Mouse (Mus musculus) heart, adult 2 months (tissue): ENCODE measurements around the gene Hvcn1. TPM values are rescaled to one million over a fixed set of nuclear protein-coding genes. Genes with fewer than 3 reads are reported as not detected.

Source experiments
- DNase-seq, 2 experiments: peaks; one replicate each; pipeline ENCODE4 v3.0.0; 2021
- H3K27ac ChIP-seq: fragments of 200-600 bp; 2 replicates; pipeline ENCODE4 v1.8.1; 2022
- H3K27me3 ChIP-seq: fragments of 200-500 bp; 2 replicates; pipeline ENCODE4 v1.6.1; 2012; ENCODE audit warnings: mild to moderate bottlenecking, low read length, inconsistent platforms, mixed read lengths; ENCODE audit not compliant: control insufficient read depth, insufficient read depth
- H3K36me3 ChIP-seq: fragments of 200-500 bp; 2 replicates; pipeline ENCODE4 v1.6.1; 2012; ENCODE audit warnings: low read length, inconsistent platforms; ENCODE audit not compliant: control insufficient read depth, insufficient read depth
- H3K4me1 ChIP-seq: fragments of 200-500 bp; 2 replicates; pipeline ENCODE4 v1.6.1; 2011; ENCODE audit warnings: low read length; ENCODE audit not compliant: control insufficient read depth, insufficient read depth
- H3K4me3 ChIP-seq: fragments of 200-600 bp; 2 replicates; pipeline ENCODE4 v1.8.1; 2022
- H3K79me2 ChIP-seq: fragments of 200-500 bp; replicated peaks from 2 replicates; pipeline ENCODE4 v1.6.1; 2012; ENCODE audit warnings: mild to moderate bottlenecking, inconsistent platforms, low read length, moderate library complexity, mixed read lengths; ENCODE audit not compliant: control insufficient read depth, insufficient read depth
- H3K9ac ChIP-seq: fragments of 200-500 bp; 2 replicates; pipeline ENCODE4 v1.6.1; 2012; ENCODE audit warnings: low read depth, mild to moderate bottlenecking, control low read depth, inconsistent platforms, low read length, mixed read lengths
- CTCF ChIP-seq: fragments of 200-600 bp; IDR thresholded peaks from 2 replicates; pipeline ENCODE4 v1.8.1; 2022; ENCODE audit warnings: antibody characterized with exemption, mild to moderate bottlenecking, moderate library complexity
- EP300 ChIP-seq: fragments of 200-500 bp; IDR thresholded peaks from 2 replicates; pipeline ENCODE4 v1.6.1; 2011; ENCODE audit warnings: low read depth, low read length, control low read depth; ENCODE audit not compliant: insufficient read depth
- POLR2A ChIP-seq: fragments of 200-500 bp; IDR thresholded peaks from 2 replicates; pipeline ENCODE4 v1.6.1; 2011; ENCODE audit warnings: mild to moderate bottlenecking, low read depth, low read length, control low read depth; ENCODE audit not compliant: insufficient read depth
- WGBS: fragments of 180-500 bp; shearing (Covaris S2); methylation state at CpG from one replicate; pipeline ENCODE4 v1.1.7; 2018; 5-methylcytosine and 5-hydroxymethylcytosine counted together
- intact Hi-C: fragments of 180-260 bp; cut with DNase I; formaldehyde crosslinking; loops from one replicate; pipeline ENCODE4 v1.15.1; 2025
- polyA plus RNA-seq: library from polyadenylated mRNA; depleted of rRNA; stranded (reverse); fragments of >200 nt; gene quantifications from 2 replicates; pipeline ENCODE4 v1.2.3, GENCODE M21; 2012; rRNA removed
- total RNA-seq, 2 experiments: library from RNA; stranded (reverse); gene quantifications; 2 replicates each; pipeline ENCODE4 v1.2.3; 2021

Hvcn1 gene
- total and polyA plus RNA-seq, 3 experiments = 0.81 to 2.9 (median 1.5) TPM

DNA sequence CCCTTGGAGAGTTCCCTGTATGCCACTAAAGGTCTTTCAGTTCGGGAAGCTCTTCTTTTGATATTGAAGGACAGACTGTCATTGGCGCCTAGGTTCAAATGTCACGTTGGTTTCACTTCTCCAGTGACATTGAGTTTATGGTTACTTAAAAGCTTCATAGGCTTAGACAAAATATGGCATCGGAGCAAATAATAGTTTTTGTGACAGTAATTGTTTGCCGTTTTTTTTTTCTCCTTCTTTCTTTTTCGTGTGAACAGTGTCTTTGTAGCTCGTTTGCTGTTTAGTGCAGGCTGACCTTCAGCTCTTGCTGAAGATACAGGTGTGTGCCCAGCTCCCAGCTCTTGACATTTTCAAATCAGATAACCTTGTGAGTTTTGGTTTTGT is 79.2 kb downstream of the Hvcn1 start:
- Histone ChIP-seq H3K9ac (peak overlapping the region; percentile 99), H3K27ac (peak overlapping the region; percentile 92), H3K79me2 (peaks cover 8% of the 10 kb centered on the region), H3K4me1 (peaks cover 13% of the 10 kb centered on the region), H3K36me3 (peaks cover 10% of the 10 kb centered on the region), H3K27me3 (no peaks in the 10 kb centered on the region), H3K4me3 (peak overlapping the region; percentile 92)
- WGBS = 45% methylated on average over 7 of the region's 7 CpGs
- TF ChIP-seq EP300 (no peak), CTCF (no peak), POLR2A (no peak)
- no peak for DNase-seq
- intact Hi-C loops = loop anchor here (2.0 kb wide), 1 partner anchor 29 kb away; no protein-coding TSS in a partner anchor

DNA sequence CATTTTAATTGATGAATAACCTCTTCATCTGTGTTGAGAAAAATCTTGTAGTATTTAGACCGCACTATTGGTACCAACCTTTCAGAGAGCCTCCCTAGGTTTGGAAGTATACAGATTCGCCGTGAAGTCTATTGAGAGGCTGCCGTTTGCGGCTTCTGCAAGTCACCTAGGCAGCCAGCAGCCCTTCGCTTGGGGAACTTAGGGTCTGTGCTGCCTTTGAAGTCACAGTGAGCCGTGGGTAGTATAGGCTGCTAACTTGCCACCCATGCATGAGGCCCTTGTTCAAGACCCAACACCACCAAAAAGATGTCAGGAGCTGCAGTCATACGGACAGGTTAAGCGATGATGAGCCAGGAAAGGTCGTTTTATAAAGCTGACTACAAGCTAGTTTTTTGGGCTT is 79.6 kb downstream of the Hvcn1 start:
- TF ChIP-seq EP300 = no peak
- no peak for TF ChIP-seq CTCF
- TF ChIP-seq POLR2A = no peak
- DNase-seq = no peak
- Histone ChIP-seq H3K36me3 (peaks cover 10% of the 10 kb centered on the region), H3K27me3 (no peaks in the 10 kb centered on the region), H3K79me2 (peaks cover 9% of the 10 kb centered on the region), H3K27ac (peak overlapping the region; percentile 92), H3K4me3 (peak overlapping the region; percentile 92), H3K4me1 (peaks cover 16% of the 10 kb centered on the region), H3K9ac (peak overlapping the region; percentile 99)
- WGBS = 71% methylated on average over 10 of the region's 10 CpGs
- intact Hi-C loops = no loop called here

DNA sequence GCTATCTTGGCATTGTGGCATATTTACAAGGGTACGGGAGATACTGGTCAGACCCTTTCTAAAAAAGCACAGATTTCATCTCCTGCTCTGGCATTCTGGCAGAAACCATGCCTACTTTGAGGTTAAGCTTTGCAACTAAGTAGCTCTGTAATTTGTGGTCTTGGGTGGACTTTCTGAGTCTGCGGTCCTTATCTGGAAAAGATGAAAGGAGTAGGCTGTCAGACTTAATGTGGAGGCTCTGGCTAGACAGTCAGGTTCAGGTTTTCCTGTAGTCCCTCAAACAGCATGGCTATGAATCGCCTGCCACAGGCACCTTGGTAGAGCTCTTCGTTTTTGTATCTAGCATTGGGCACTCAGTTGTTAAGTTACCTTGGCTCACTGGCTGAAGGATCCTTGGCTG is 80.4 kb downstream of the Hvcn1 start:
- H3K79me2 ChIP-seq = peaks cover 10% of the 10 kb centered on the region
- no peak for DNase-seq
- no peaks in the 10 kb centered on the region for H3K27me3 ChIP-seq
- H3K4me1 ChIP-seq = peaks cover 19% of the 10 kb centered on the region
- intact Hi-C loops = no loop called here
- H3K9ac ChIP-seq = no peak overlapping the region
- peaks cover 10% of the 10 kb centered on the region for H3K36me3 ChIP-seq
- H3K27ac ChIP-seq = 0 out of 2 replicates have a peak overlapping the region, but pooled peaks have one; percentile 0
- WGBS = 61% methylated on average over 4 of the region's 4 CpGs
- peak overlapping the region; percentile 26; the same call in 1 of the 2 replicates for H3K4me3 ChIP-seq
- TF ChIP-seq POLR2A = no peak
- no peak for TF ChIP-seq CTCF
- TF ChIP-seq EP300 = no peak

DNA sequence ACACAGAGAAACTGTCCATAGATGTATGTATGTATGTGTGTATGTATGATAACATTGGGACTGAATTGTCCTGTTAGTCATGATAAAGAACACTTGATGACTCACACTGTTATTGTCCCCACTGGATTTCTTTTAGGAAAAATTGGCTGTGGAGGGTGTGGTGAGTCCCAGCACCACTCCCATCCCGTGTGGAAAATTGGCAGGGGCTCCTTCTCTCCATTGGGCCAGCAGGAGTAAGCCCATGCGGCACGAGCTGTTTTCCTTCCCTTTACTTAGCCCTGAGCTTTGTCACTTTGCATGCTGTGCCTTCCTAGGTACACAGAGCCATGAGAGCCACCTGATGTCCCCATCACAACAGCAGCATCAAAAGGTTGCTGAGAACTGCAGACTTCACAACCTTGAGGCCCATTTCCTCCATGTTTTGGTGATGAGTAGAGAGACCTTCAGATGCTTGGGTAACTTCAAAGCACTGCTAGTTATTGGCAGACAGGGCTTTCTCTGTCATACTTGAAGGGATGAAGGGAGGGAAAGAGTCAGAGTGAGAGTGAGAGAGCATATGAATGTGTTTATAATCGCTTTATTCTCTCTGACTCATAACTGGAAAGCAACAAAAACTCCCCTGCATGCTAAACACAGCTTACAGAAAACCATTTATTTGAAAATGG is 81.7 kb downstream of the Hvcn1 start:
- TF ChIP-seq CTCF (no peak), POLR2A (no peak), EP300 (no peak)
- WGBS = 23% methylated on average over 4 of the region's 4 CpGs
- no peak overlapping the region for H3K9ac ChIP-seq
- peak in 1 of 2 experiments; percentile 53 for DNase-seq
- peak overlapping the region; percentile 42 for H3K27ac ChIP-seq
- no peaks in the 10 kb centered on the region for H3K27me3 ChIP-seq
- H3K79me2 ChIP-seq = peaks cover 10% of the 10 kb centered on the region
- peaks cover 23% of the 10 kb centered on the region for H3K4me1 ChIP-seq
- intact Hi-C loops = no loop called here
- H3K4me3 ChIP-seq = no peak overlapping the region
- H3K36me3 ChIP-seq = peaks cover 14% of the 10 kb centered on the region

DNA sequence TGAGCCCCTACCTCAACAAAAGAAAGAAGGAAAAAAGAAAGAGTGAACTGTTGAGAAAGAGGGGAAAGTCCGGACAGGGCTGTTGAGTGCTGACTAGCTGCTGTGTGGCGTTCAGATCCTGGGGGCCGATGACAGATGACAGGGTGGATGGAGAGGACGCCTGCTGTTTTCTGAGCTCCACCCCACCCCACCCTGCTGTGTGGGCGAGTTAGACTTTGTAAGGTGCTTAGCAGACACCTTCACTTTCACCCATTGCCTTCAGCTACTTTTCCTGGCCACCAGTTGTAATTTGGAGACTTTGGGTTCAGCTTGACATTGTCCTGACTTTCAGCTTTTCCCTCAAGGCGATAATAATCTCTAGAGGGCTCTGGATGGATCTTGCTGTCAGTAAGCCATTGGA is 84.5 kb downstream of the Hvcn1 start:
- Histone ChIP-seq H3K4me3 (no peak overlapping the region), H3K36me3 (peaks cover 13% of the 10 kb centered on the region), H3K4me1 (peaks cover 28% of the 10 kb centered on the region), H3K27me3 (no peaks in the 10 kb centered on the region), H3K79me2 (peaks cover 5% of the 10 kb centered on the region), H3K27ac (no peak overlapping the region; the same call in 1 of the 2 replicates), H3K9ac (peak overlapping the region; percentile 47)
- no peak for DNase-seq
- WGBS = 47% methylated on average over 6 of the region's 6 CpGs
- no peak for TF ChIP-seq CTCF
- no peak for TF ChIP-seq EP300
- TF ChIP-seq POLR2A = no peak
- intact Hi-C loops = no loop called here

Other genes starting within 250 kb of the Hvcn1 start
- gene Cux2, start 156.7 kb upstream of the Hvcn1 start, total RNA-seq = 10 to 100 TPM; 18.1 to 18.4 TPM
- 11.4 and 16.7 TPM in 2 replicates for gene Cux2, start 156.7 kb upstream of the Hvcn1 start, polyA plus RNA-seq
- over 10,000 TPM; 18,797 to 22,206 TPM for gene Myl2, start 105.9 kb upstream of the Hvcn1 start, total RNA-seq
- 7,725 and 11,177 TPM in 2 replicates for gene Myl2, start 105.9 kb upstream of the Hvcn1 start, polyA plus RNA-seq
- under 1 TPM in 1 of 2 experiments, not detected in 1; 0.16 TPM for gene Ccdc63, start 66.0 kb upstream of the Hvcn1 start, total RNA-seq
- 0.08 and 0.12 TPM in 2 replicates for gene Ccdc63, start 66.0 kb upstream of the Hvcn1 start, polyA plus RNA-seq
- 100 to 1,000 TPM; 101 to 127 TPM for gene Ppp1cc, start 48.5 kb upstream of the Hvcn1 start, total RNA-seq
- gene Ppp1cc, start 48.5 kb upstream of the Hvcn1 start, polyA plus RNA-seq = 59.7 and 87.8 TPM in 2 replicates
- 1 to 10 TPM; 3.2 to 3.9 TPM for gene Tctn1, start 57.7 kb downstream of the Hvcn1 start, total RNA-seq
- gene Tctn1, start 57.7 kb downstream of the Hvcn1 start, polyA plus RNA-seq = 9.4 and 9.8 TPM in 2 replicates
- gene Pptc7, start 77.6 kb downstream of the Hvcn1 start, total RNA-seq = 100 to 1,000 TPM; 108 to 133 TPM
- 77.5 and 122 TPM in 2 replicates for gene Pptc7, start 77.6 kb downstream of the Hvcn1 start, polyA plus RNA-seq
- under 1 TPM; 0.50 to 0.97 TPM for gene Rad9b, start 147.4 kb downstream of the Hvcn1 start, total RNA-seq
- gene Rad9b, start 147.4 kb downstream of the Hvcn1 start, polyA plus RNA-seq = 2.5 and 3.0 TPM in 2 replicates
- gene Vps29, start 147.6 kb downstream of the Hvcn1 start, total RNA-seq = 10 to 100 TPM; 85.4 to 91.4 TPM
- 39.2 and 70.9 TPM in 2 replicates for gene Vps29, start 147.6 kb downstream of the Hvcn1 start, polyA plus RNA-seq
- gene Gpn3, start 165.1 kb downstream of the Hvcn1 start, total RNA-seq = 10 to 100 TPM; 23.5 to 28.0 TPM
- gene Gpn3, start 165.1 kb downstream of the Hvcn1 start, polyA plus RNA-seq = 19.2 and 19.8 TPM in 2 replicates
- gene Fam216a, start 165.6 kb downstream of the Hvcn1 start, total RNA-seq = 10 to 100 TPM; 11.1 to 12.3 TPM
- 10.7 and 15.3 TPM in 2 replicates for gene Fam216a, start 165.6 kb downstream of the Hvcn1 start, polyA plus RNA-seq
- 10 to 100 TPM; 91.5 to 98.7 TPM for gene Arpc3, start 185.1 kb downstream of the Hvcn1 start, total RNA-seq
- 89.6 and 97.1 TPM in 2 replicates for gene Arpc3, start 185.1 kb downstream of the Hvcn1 start, polyA plus RNA-seq
- 10 to 100 TPM; 25.9 to 27.1 TPM for gene Anapc7, start 214.9 kb downstream of the Hvcn1 start, total RNA-seq
- gene Anapc7, start 214.9 kb downstream of the Hvcn1 start, polyA plus RNA-seq = 23.2 and 25.4 TPM in 2 replicates